Mouse (Mus musculus) limb, embryonic 12.5 days (tissue): Measurements from ENCODE around the gene Brwd3. TPM values are rescaled to one million over a fixed set of nuclear protein-coding genes. Genes with fewer than 3 reads are reported as not detected.

ENCODE experiments used
- ATAC-seq: fragments of 200-750 bp; cut with Nextera tagmentation; 2 replicates; pipeline ENCODE4 v1.8.0; 2017; ENCODE audit warnings: low read depth, moderate TSS enrichment; ENCODE audit not compliant: insufficient number of reproducible peaks, insufficient read depth, low FRiP score, low TSS enrichment
- H3K27ac ChIP-seq: fragments of 300-500 bp; sonication (generic); 2 replicates; pipeline ENCODE4 v1.5.1; 2016; ENCODE audit warnings: mild to moderate bottlenecking, moderate library complexity
- H3K27me3 ChIP-seq: fragments of 300-500 bp; sonication (generic); 2 replicates; pipeline ENCODE4 v1.6.1; 2016; ENCODE audit warnings: mild to moderate bottlenecking, moderate library complexity
- H3K36me3 ChIP-seq: fragments of 300-500 bp; sonication (generic); 2 replicates; pipeline ENCODE4 v1.6.1; 2016; ENCODE audit warnings: mild to moderate bottlenecking, moderate library complexity
- H3K4me1 ChIP-seq: fragments of 300-500 bp; sonication (generic); replicated peaks from 2 replicates; pipeline ENCODE4 v1.6.1; 2016
- H3K4me2 ChIP-seq: fragments of 300-500 bp; sonication (generic); 2 replicates; pipeline ENCODE4 v1.6.1; 2016; ENCODE audit warnings: mild to moderate bottlenecking, moderate library complexity
- H3K4me3 ChIP-seq: fragments of 300-500 bp; sonication (generic); replicated peaks from 2 replicates; pipeline ENCODE4 v1.5.1; 2016; ENCODE audit warnings: mild to moderate bottlenecking
- H3K9ac ChIP-seq: fragments of 300-500 bp; sonication (generic); replicated peaks from 2 replicates; pipeline ENCODE4 v1.6.1; 2016; ENCODE audit warnings: mild to moderate bottlenecking, moderate library complexity
- H3K9me3 ChIP-seq: fragments of 300-500 bp; sonication (generic); 2 replicates; pipeline ENCODE4 v1.6.1; 2016; ENCODE audit warnings: mild to moderate bottlenecking, moderate library complexity
- WGBS: fragments of 180-500 bp; shearing (Covaris S2); methylation state at CpG from one replicate; pipeline ENCODE4 v1.1.7; 2016; 5-methylcytosine and 5-hydroxymethylcytosine counted together
- polyA plus RNA-seq: library from polyadenylated mRNA; unstranded; fragments of >200 nt; fragmentation: Nextera tagmentation; extraction: Ambion mirVana; gene quantifications from 2 replicates; pipeline ENCODE4 v1.2.1, GENCODE M21; 2016

Brwd3 gene
- 3.7 and 4.4 TPM in 2 replicates for polyA plus RNA-seq

- WGBS = 24% methylated on average over 35 of the region's 39 CpGs
- H3K4me3 ChIP-seq = peak within 1 kb of the TSS; percentile 55
- H3K9me3 ChIP-seq = no peaks in the 10 kb centered on the region
- no peaks in the 10 kb centered on the region for H3K27me3 ChIP-seq
- peak; percentile 93 for ATAC-seq
- no peaks in the 10 kb centered on the region for H3K36me3 ChIP-seq
- peak within 1 kb of the TSS; percentile 84 for H3K27ac ChIP-seq
- peak within 1 kb of the TSS; percentile 53 for H3K4me2 ChIP-seq
- H3K9ac ChIP-seq = peak within 1 kb of the TSS; percentile 58
- H3K4me1 ChIP-seq = no peaks in the 10 kb centered on the region
Measured at GRCm38 (mm10) chrX:108834090-108834774, at the start of gene Brwd3. Gene Brwd3 (minus strand): TSS chrX:108834372.

DNA sequence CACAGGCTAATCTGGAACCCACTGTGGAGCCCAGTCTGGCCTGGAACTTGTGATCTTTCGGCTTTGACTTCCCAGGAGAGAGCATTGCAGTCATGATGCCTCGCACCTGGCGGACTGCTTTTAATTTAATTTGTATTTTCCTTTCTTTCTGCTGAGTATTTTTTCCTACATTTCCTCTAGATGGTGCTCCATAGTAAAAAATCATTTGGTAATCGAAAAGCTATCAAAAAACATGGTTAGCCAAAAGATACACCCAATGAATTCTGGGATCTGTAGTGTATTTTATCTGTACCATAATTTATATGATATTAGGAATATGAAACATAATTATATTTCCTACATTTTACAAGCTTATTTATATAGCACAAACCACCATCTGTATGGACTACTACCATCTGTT is 28.5 kb upstream of the Brwd3 start:
- Histone ChIP-seq H3K4me3 (no peak overlapping the region), H3K9me3 (no peaks in the 10 kb centered on the region), H3K4me1 (no peaks in the 10 kb centered on the region), H3K36me3 (no peaks in the 10 kb centered on the region), H3K27ac (no peak overlapping the region), H3K4me2 (no peak overlapping the region), H3K27me3 (no peaks in the 10 kb centered on the region), H3K9ac (no peak overlapping the region)
- ATAC-seq = no peak
- 79% methylated on average over 4 of the region's 4 CpGs for WGBS

GRCm38 (mm10) chrX:108842705-108843104 is 8.5 kb upstream of the Brwd3 start:
- Histone ChIP-seq H3K27me3 (no peaks in the 10 kb centered on the region), H3K27ac (no peak overlapping the region), H3K9ac (no peak overlapping the region), H3K36me3 (no peaks in the 10 kb centered on the region), H3K9me3 (no peaks in the 10 kb centered on the region), H3K4me2 (no peak overlapping the region), H3K4me3 (no peak overlapping the region), H3K4me1 (no peaks in the 10 kb centered on the region)
- ATAC-seq = no peak
- 97% methylated on average over 2 of the region's 2 CpGs for WGBS

DNA sequence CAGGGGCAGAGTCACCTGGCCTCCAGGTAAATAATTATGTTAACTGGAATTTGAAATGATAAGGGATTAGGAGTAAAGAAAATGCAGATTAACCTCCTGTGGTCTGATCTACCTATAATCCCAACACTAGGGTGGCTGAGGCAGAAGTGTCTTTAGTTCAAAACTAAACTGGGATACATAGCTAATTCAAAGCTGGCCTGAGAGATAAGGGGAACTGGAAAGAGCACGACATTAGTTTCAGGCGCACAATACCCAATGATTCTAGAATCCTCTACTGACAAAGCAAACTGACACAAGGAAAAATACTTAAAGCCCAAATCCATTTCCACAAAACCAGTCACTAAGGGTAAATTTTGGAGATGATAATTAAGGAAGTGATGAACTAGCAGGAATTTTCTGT is 2.2 kb upstream of the Brwd3 start:
- ATAC-seq = no peak
- Histone ChIP-seq H3K9ac (no peak overlapping the region), H3K4me2 (no peak overlapping the region), H3K4me3 (no peak overlapping the region), H3K27me3 (no peaks in the 10 kb centered on the region), H3K36me3 (no peaks in the 10 kb centered on the region), H3K9me3 (no peaks in the 10 kb centered on the region), H3K27ac (no peak overlapping the region), H3K4me1 (no peaks in the 10 kb centered on the region)
- 82% methylated on average over 2 of the region's 2 CpGs for WGBS

DNA sequence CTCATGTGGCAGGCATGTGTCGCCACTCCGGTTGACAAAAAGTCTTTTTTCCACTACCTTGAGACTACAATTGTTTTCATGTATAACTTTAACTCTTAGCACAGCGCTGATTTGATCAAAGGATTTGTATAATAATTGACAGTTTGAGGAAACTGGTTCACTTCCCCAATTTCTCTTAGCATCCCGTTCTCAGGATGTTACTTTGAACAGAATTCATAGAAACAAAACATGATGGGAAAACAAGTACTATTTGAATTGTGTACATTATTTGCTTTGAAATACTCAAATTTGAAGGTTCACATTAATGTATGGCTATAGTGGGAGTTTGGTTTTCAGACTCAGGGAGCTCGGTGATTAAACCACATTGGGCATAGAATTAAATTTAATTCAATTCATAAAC is 1.1 kb upstream of the Brwd3 start:
- no peak for ATAC-seq
- no peak overlapping the region for H3K27ac ChIP-seq

DNA sequence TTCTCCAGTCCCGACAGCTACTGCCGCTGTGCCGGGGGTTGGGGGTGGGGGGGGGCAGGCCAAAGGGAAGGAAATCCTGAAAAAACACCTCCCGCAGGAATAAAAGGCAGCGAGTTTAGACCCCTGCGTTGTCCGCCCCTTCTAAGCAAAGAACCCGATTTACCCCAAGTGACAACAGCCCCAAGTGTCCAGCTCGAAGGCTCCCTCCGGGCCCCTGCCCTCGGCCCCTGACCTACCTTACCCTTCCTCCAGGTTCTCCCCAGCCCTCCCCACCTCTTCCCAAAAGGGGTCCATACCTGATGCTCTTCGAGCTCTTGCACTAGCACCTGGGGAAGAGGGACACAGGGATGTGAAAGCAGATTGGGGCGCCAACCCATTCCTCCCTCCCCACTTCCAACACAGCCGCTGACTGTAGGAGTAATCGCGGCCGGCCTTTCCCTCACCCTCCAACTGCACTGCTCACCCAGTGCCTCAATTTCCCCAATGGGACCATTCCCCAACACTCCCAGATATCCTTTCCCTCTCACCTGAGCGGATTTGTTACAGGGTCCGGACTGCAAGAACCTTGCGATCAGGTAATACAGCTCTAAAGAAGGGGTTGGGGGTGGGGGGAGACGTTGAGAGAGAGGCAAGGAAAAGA is 671 bp downstream of the Brwd3 start:
- no peaks in the 10 kb centered on the region for H3K36me3 ChIP-seq
- no peaks in the 10 kb centered on the region for H3K9me3 ChIP-seq
- H3K27ac ChIP-seq = peak overlapping the region; percentile 84
- 19% methylated on average over 21 of the region's 21 CpGs for WGBS
- peak; percentile 70 for ATAC-seq
- peak overlapping the region; percentile 55 for H3K4me3 ChIP-seq
- no peaks in the 10 kb centered on the region for H3K27me3 ChIP-seq
- peak overlapping the region; percentile 58 for H3K9ac ChIP-seq
- H3K4me1 ChIP-seq = no peaks in the 10 kb centered on the region
- peak overlapping the region; percentile 53 for H3K4me2 ChIP-seq

More for the DNA sequence above, 1.1 kb upstream of the Brwd3 start:
- no peaks in the 10 kb centered on the region for H3K36me3 ChIP-seq
- peak overlapping the region; percentile 42 for H3K4me2 ChIP-seq
- no peak overlapping the region for H3K9ac ChIP-seq
- H3K27me3 ChIP-seq = no peaks in the 10 kb centered on the region
- no peaks in the 10 kb centered on the region for H3K9me3 ChIP-seq
- peak overlapping the region; percentile 55; the same call in 1 of the 2 replicates for H3K4me3 ChIP-seq
- H3K4me1 ChIP-seq = no peaks in the 10 kb centered on the region
- 77% methylated on average over 5 of the region's 5 CpGs for WGBS

DNA sequence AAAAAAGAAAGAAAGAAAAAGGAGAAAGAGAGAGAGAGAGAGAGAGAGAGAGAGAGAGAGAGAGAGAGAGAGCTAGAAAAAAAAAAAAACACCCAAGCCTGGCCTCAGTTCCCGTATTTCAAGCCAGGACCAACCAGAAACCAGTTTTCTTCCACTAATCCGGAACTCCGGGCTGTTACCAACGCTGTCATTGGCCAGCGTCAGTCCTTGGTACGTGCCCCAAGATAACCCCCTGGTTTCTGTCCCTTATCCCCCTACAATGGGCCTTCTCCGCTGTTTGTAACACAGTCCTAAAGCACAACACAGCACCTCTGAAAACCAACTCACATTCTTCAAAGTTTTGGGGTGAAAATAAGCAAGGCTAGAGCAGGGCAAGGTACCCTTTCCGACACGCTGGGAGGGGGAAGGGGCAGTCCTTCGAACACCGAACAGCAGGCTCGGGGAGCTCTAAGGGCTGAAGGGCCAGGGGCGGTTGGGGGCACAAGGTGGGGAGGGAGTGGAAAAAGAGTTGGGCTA is 1.4 kb downstream of the Brwd3 start:
- WGBS = 16% methylated on average over 13 of the region's 13 CpGs
- Histone ChIP-seq H3K27me3 (no peaks in the 10 kb centered on the region), H3K36me3 (no peaks in the 10 kb centered on the region), H3K4me2 (peak overlapping the region; percentile 53), H3K4me1 (no peaks in the 10 kb centered on the region), H3K4me3 (peak overlapping the region; percentile 55), H3K27ac (peak overlapping the region; percentile 84), H3K9ac (peak overlapping the region; percentile 58), H3K9me3 (no peaks in the 10 kb centered on the region)
- peak; percentile 64 for ATAC-seq

DNA sequence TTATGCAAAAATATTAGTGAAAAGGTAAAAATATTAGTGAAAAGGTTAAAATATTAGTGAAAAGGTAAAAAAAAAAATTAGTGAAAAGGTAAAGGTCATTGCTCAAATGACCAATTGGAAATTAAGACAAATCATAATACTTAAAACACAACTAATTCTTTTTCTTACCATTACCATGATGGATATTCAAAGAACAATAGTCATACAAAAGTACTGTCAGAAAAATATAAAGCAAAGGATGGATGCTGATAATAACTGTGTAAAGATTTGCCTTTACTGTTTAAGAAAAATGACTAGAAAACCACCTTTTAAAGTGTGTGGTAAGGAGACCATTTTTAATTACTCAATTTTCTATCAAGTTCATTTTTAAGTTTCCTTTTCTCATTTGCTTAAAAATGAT is 2.9 kb downstream of the Brwd3 start:
- no peak for ATAC-seq
- no peaks in the 10 kb centered on the region for H3K27me3 ChIP-seq
- no peaks in the 10 kb centered on the region for H3K4me1 ChIP-seq
- H3K27ac ChIP-seq = no peak overlapping the region
- no peaks in the 10 kb centered on the region for H3K36me3 ChIP-seq
- H3K4me2 ChIP-seq = no peak overlapping the region
- H3K4me3 ChIP-seq = no peak overlapping the region
- no peaks in the 10 kb centered on the region for H3K9me3 ChIP-seq
- H3K9ac ChIP-seq = no peak overlapping the region

DNA sequence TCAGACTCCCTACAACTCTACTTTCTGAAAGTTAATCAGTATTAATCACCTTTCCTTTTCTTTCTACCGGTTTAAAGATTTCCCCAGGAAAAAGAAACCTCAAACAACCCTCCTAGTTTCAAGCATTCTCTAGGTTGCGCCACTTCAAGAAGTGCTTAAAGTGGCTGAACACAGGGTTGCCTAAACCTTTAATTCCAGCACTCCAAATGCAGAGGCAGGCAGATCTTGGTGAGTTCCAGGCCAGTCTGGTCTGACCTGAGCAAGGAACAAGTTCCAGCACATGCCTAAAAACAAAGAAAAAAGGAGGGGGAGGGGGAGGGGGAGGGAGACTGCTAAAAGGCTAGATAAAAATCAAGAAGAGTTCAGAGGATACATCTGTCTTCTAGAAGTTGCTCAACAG is 6.1 kb downstream of the Brwd3 start:
- 0 out of 2 replicates have a peak, but pooled peaks cover 4% of the 10 kb centered on the region for H3K36me3 ChIP-seq
- no peak overlapping the region for H3K9ac ChIP-seq
- WGBS = 78% methylated on average over 2 of the region's 2 CpGs
- no peak for ATAC-seq
- H3K27me3 ChIP-seq = no peaks in the 10 kb centered on the region
- no peak overlapping the region for H3K4me2 ChIP-seq
- H3K4me1 ChIP-seq = no peaks in the 10 kb centered on the region
- H3K4me3 ChIP-seq = no peak overlapping the region
- H3K27ac ChIP-seq = no peak overlapping the region
- H3K9me3 ChIP-seq = no peaks in the 10 kb centered on the region

- no peak overlapping the region for H3K4me3 ChIP-seq
- H3K9me3 ChIP-seq = no peaks in the 10 kb centered on the region
- no peaks in the 10 kb centered on the region for H3K36me3 ChIP-seq
- ATAC-seq = no peak
- no peak overlapping the region for H3K4me2 ChIP-seq
- H3K9ac ChIP-seq = no peak overlapping the region
- no peaks in the 10 kb centered on the region for H3K4me1 ChIP-seq
- no peak overlapping the region for H3K27ac ChIP-seq
- no peaks in the 10 kb centered on the region for H3K27me3 ChIP-seq
- WGBS = 81% methylated on average over 3 of the region's 3 CpGs
Measured at GRCm38 (mm10) chrX:108797268-108797667, 36.9 kb downstream of the Brwd3 start.

DNA sequence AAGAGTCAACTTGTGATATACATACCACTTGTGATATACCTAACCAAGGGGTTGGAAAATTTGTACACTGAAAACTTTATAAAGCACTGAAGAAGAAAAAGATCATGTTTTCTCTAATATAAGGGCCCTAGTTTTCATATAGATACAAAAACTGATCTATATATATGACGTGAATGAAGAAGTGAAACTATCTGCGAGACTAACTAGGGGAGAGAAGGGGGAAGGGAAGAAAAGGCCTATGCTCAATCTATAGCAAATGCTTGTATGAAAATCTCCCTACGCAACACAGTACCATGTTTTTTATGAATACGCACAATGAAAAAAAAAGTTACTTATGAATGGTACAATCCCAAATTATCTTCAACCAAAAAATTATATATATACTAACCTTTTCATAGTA is 50.4 kb downstream of the Brwd3 start:
- 85% methylated on average over 4 of the region's 4 CpGs for whole genome bisulfite sequencing
- H3K4me1 ChIP-seq = no peaks in the 10 kb centered on the region
- H3K27me3 ChIP-seq = no peaks in the 10 kb centered on the region

More for the DNA sequence above, 50.4 kb downstream of the Brwd3 start:
- Histone ChIP-seq H3K4me3 (no peak overlapping the region), H3K9ac (no peak overlapping the region), H3K36me3 (no peaks in the 10 kb centered on the region), H3K4me2 (no peak overlapping the region), H3K27ac (no peak overlapping the region), H3K9me3 (no peaks in the 10 kb centered on the region)
- no peak for ATAC-seq
